In genomic region chr17:78108793-78109192, GRCm38 (mm10) we compare ENCODE assay signal across 23 mouse cellular contexts.
A peak's percentile ranks its signal among the peaks of the same experiment; 100 is the strongest.
DNase-seq lines count a peak whose midpoint lies in the region; ATAC-seq and TF ChIP-seq lines count a peak whose summit lies in the region.
"Had no signal": no experiment of that assay in that cellular context is flagged by ENCODE, and none has a peak within 500 bp of the region (broad histone marks: within the 10 kb centered on the region; RNA-seq: fewer than 3 reads in every experiment).

No protein-coding gene starts in this region.

- H3K27ac ChIP-seq in kidney, embryonic 15.5 days: no peak overlapping the region
- no peak overlapping the region for H3K27ac ChIP-seq in liver, adult 2 months (replicated peaks; ENCODE audit: insufficient read depth, low read depth, low read length)
- H3K27ac ChIP-seq in liver, embryonic 12.5 days: no peak overlapping the region
- H3K27ac ChIP-seq: embryonic facial prominence, embryonic 12.5 days; embryonic facial prominence, embryonic 15.5 days; gastrocnemius, adult 2 months; hindbrain, embryonic 12.5 days; hindbrain, embryonic 15.5 days had no signal

- no peaks in the 10 kb centered on the region for H3K79me2 ChIP-seq in liver, adult 2 months (ENCODE audit: control insufficient read depth, insufficient read depth, low read length)

- TF ChIP-seq CTCF in liver, adult 2 months (IDR thresholded peaks at IDR 0.05; ENCODE audit: low read depth, low read length): no peak

- no peaks in the 10 kb centered on the region for H3K27me3 ChIP-seq in kidney, embryonic 15.5 days
- no peaks in the 10 kb centered on the region for H3K27me3 ChIP-seq in liver, adult 2 months (ENCODE audit: control insufficient read depth, insufficient read depth, low read length)
- H3K27me3 ChIP-seq in liver, embryonic 12.5 days (replicated peaks): no peaks in the 10 kb centered on the region
- H3K27me3 ChIP-seq: CH12.LX; embryonic facial prominence, embryonic 12.5 days; embryonic facial prominence, embryonic 15.5 days; hindbrain, embryonic 12.5 days; hindbrain, embryonic 15.5 days had no signal

- ATAC-seq in kidney, embryonic 15.5 days (replicated peaks; ENCODE audit: low FRiP score): no peak
- ATAC-seq in liver, embryonic 12.5 days: no peak
- ATAC-seq: forebrain, embryonic 14.5 days; forebrain, postnatal 0 days had no signal

- TF ChIP-seq POLR2A in liver, adult 2 months (IDR thresholded peaks at IDR 0.05; ENCODE audit: extremely low read depth, insufficient read depth, low read length): no peak

- no peaks in the 10 kb centered on the region for H3K4me1 ChIP-seq in kidney, embryonic 15.5 days
- no peaks in the 10 kb centered on the region for H3K4me1 ChIP-seq in liver, adult 2 months (ENCODE audit: control insufficient read depth, insufficient read depth, low read length)
- H3K4me1 ChIP-seq in liver, embryonic 12.5 days: no peaks in the 10 kb centered on the region
- H3K4me1 ChIP-seq: embryonic facial prominence, embryonic 12.5 days; embryonic facial prominence, embryonic 15.5 days; hindbrain, embryonic 12.5 days; hindbrain, embryonic 15.5 days had no signal

- H3K9ac ChIP-seq in kidney, embryonic 15.5 days: no peak overlapping the region
- H3K9ac ChIP-seq in liver, adult 2 months (ENCODE audit: low read depth, low read length): no peak overlapping the region
- H3K9ac ChIP-seq in liver, embryonic 12.5 days: no peak overlapping the region
- H3K9ac ChIP-seq: embryonic facial prominence, embryonic 12.5 days; embryonic facial prominence, embryonic 15.5 days; forebrain, postnatal 0 days; hindbrain, embryonic 12.5 days; hindbrain, embryonic 15.5 days had no signal

- H3K4me3 ChIP-seq in kidney, embryonic 15.5 days (replicated peaks): no peak overlapping the region
- no peak overlapping the region for H3K4me3 ChIP-seq in liver, adult 2 months (ENCODE audit: insufficient read depth, low read depth, low read length)
- no peak overlapping the region for H3K4me3 ChIP-seq in liver, embryonic 12.5 days
- H3K4me3 ChIP-seq: embryonic facial prominence, embryonic 12.5 days; embryonic facial prominence, embryonic 15.5 days; gastrocnemius, adult 2 months; hindbrain, embryonic 12.5 days; hindbrain, embryonic 15.5 days had no signal

- no peaks in the 10 kb centered on the region for H3K36me3 ChIP-seq in kidney, embryonic 15.5 days
- no peaks in the 10 kb centered on the region for H3K36me3 ChIP-seq in liver, adult 2 months (ENCODE audit: control insufficient read depth, insufficient read depth, low read length)
- H3K36me3 ChIP-seq in liver, embryonic 12.5 days: no peaks in the 10 kb centered on the region
- H3K36me3 ChIP-seq: embryonic facial prominence, embryonic 12.5 days; embryonic facial prominence, embryonic 15.5 days; G1E; hindbrain, embryonic 12.5 days; hindbrain, embryonic 15.5 days had no signal

- WGBS in kidney, embryonic 15.5 days: 90% methylated on average over 6 of the region's 6 CpGs
- WGBS in liver, adult 2 months: 94% methylated on average over 6 of the region's 6 CpGs
- WGBS in liver, embryonic 12.5 days (ENCODE audit: insufficient replicate concordance): 81% methylated on average over 6 of the region's 6 CpGs

- DNase-seq in cerebellum, postnatal 14 days: peak; percentile 21 to 28
- DNase-seq in cerebellum, postnatal 36 days: no peak
- DNase-seq in kidney, postnatal 10 days: peak; percentile 6
- peak; percentile 23 for DNase-seq in liver, adult 2 months (ENCODE audit: extremely low read depth, low read depth, low spot score)
- DNase-seq: adrenal gland, postnatal 10 days; adrenal gland, postnatal 36 days; B cell, adult 2 months; cerebellum, adult 18-20 months; cerebellum, adult 9-10 months; forebrain, postnatal 0 days; gastrocnemius, adult 2 months; gastrocnemius, postnatal 14 days; heart, adult 11 months had no signal

- H3K9me3 ChIP-seq in kidney, embryonic 15.5 days (replicated peaks): no peaks in the 10 kb centered on the region
- no peaks in the 10 kb centered on the region for H3K9me3 ChIP-seq in liver, embryonic 12.5 days (replicated peaks)
- H3K9me3 ChIP-seq: embryonic facial prominence, embryonic 12.5 days; embryonic facial prominence, embryonic 15.5 days; G1E; hindbrain, embryonic 12.5 days; hindbrain, embryonic 15.5 days had no signal

- no peak overlapping the region for H3K4me2 ChIP-seq in kidney, embryonic 15.5 days
- no peak overlapping the region for H3K4me2 ChIP-seq in liver, embryonic 12.5 days
- H3K4me2 ChIP-seq: embryonic facial prominence, embryonic 12.5 days; embryonic facial prominence, embryonic 15.5 days; heart, embryonic 11.5 days; hindbrain, embryonic 12.5 days; hindbrain, embryonic 15.5 days had no signal

Comparison
In these comparisons a context has a peak if more than half of its experiments do, and no peak if none do; other contexts are left out.
1. DNase-seq: peak in cerebellum, postnatal 14 days (2 of 2), kidney, postnatal 10 days (single experiment) and liver, adult 2 months (single experiment); none in cerebellum, postnatal 36 days (0 of 2).